Mouse (Mus musculus) kidney, adult 18-20 months (tissue): ENCODE results near the gene Srp54c.
A peak's percentile ranks its signal among the peaks of the same experiment; 100 is the strongest.
"Not testable (repeated sequence)": the region's sequence is repeated elsewhere in the genome, so short reads cannot be mapped to it uniquely, and the experiment has no call there.

Source experiments
- DNase-seq: peaks from one replicate; pipeline ENCODE4 v3.0.0; 2021

The Srp54c gene

DNA sequence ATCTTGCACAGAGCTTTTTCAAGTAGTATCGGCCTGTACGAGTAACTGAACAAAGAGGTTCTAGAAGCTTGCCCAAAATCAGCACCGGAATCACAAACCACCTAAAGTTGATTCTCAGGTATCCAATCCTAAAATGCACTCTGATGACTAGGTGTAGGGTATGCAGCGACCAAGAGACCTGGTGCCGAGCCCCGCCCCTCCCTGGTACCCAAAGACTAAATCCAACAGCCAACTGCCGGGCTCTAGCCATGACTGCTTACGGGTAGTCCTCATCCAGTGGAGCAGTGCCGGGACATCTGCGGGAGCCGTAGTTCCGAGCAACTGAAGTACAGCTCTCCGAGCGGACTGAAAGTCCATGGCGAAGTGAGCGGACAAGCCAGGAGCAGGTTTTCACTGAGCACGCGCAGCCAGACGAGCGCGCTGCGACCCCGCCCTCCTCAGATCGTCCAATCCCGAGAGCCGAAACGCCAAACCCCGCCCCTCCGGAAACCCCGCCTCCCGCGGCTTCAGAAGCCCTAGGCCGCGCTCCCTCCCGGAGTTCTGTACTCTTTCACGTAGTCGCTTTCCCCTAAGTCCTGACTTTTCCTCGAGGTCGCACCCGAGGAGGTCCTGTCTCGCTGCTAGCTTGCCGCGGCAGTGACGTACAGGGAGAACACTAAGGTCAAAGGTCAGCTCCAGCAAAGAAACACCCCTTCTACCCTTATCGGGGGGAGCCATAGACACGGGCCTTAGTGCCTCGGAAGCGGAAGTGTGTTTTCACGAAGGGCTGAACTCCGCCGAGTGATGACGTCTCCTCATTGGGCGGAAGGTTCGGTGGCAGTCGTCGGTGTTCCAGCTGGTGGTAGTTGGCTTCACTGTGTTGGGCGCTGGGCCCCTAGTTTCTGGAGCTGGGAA is at the start of gene Srp54c:
Gene Srp54c (plus strand): TSS at position 543 of the 894 bp plus-strand sequence.
- not testable (repeated sequence) for DNase-seq

DNA sequence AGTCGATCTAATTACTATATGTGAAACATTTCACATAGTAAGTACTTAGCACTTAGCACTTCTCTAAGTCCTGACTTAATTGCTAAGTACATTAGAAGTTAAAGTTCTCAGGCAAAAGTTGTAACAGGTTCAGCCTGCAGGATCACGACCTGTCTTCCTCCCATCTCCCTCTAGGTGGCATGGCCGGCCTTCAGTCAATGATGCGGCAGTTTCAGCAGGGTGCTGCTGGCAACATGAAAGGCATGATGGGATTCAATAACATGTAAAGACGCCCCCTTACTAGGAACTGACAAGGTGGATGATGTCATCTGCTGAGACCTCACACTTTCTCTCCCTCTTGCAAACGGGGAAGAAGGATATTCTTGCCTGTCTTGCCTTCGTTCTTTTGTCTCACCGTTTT is 42.3 kb upstream of the Srp54c start:
- DNase-seq, result not testable (repeated sequence)

DNA sequence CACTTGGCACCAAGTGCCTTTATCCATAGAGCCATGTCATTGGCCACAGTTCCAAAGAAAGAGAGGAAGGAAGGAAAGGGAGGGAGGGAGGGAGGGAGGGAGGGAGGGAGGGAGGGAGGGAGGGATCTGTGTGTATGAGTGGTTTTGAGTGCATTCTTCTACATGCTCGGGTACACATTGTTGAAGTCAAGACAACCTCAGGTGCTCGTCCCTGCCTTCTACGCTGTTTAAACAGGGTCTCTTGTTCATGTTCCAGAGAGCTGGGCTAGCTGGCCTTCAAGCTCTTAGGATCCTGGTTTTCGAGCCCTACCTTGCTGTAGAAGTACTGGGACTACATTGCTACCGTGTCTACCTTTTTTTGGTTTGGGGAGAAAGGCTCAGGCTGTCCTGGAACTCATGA is 40.8 kb upstream of the Srp54c start:
- not testable (repeated sequence) for DNase-seq

DNA sequence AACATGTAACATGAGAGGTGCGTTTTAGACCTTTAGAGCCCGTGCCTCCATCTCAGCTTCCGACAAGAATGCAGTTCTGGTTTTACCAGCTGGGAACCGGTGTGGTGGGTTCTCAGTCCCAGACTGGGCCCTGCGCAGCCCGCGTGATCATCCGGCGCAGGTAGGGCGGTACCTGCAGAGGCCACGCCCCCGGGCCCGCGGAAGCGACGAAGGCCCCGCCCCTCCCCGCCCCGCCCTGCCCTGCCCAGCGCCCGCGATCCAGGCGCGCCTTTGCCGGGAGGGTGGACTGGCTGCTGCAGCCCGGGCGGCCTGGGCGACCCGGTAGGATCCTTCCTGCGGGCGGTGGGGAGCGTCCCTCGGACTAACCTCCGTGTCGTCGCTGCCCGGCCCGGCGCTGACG is 30.7 kb upstream of the Srp54c start, which contains the start of gene 1700047I17Rik2:
Gene 1700047I17Rik2 (plus strand): TSS at position 287 of the 400 bp plus-strand sequence.
- not testable (repeated sequence) for DNase-seq

DNA sequence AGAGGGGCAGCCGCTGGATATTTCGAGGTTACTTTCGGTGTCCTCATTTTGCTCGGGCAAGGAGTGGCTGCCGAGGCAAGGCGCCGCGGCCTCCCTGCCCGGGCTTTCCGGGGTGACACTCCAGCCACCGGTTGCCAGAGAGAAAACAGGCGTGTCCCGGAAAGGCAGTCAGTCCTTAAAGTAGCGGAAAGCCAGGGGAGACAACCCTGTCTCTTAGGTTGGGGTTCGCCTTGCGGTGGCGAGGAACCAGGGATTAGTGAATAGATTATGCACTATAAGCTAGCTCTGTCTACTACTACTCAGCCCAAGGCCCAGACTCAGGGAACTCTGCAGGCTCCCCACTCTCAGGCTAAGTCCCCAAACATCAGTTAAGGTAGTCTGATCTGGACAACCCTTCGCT is 30.2 kb upstream of the Srp54c start:
- not testable (repeated sequence) for DNase-seq

DNA sequence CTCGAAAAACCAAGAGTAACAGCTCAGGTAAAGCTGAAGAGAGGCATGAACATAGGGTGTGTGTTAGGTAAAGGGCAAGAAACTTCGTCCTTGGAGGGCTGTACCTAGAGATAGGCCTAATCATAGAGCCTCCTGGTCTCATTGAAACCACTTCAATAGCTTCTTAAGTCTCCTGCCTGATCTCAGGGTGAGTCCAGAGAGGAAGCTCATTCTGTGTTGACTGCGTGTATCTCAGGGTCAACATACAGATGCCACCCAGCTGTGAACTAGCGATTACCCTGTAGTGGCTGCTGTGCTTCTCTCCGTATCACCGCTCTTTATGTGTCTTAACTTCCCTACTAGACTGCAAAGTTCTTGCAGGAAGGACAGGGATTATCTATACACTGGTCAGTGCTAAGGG is 17.0 kb upstream of the Srp54c start:
- not testable (repeated sequence) for DNase-seq

DNA sequence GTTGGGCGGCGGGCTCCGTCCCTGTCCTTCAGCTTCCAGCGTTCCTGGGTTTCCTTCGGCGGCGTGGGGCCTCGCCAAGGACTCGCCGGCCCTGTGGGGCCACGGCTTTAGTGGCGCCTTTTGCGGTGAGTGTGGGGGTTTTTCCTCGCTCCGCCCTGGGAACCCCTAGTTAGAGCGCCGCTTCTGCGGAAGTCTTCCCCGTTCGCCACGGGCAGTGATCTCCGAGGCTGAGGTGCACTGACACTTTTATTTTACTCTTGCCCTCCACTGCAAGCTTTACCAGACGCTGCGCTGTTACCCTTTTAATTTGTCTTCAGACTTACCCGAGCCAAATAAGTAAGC is 523 bp downstream of the Srp54c start:
- DNase-seq, result peak; percentile 2

DNA sequence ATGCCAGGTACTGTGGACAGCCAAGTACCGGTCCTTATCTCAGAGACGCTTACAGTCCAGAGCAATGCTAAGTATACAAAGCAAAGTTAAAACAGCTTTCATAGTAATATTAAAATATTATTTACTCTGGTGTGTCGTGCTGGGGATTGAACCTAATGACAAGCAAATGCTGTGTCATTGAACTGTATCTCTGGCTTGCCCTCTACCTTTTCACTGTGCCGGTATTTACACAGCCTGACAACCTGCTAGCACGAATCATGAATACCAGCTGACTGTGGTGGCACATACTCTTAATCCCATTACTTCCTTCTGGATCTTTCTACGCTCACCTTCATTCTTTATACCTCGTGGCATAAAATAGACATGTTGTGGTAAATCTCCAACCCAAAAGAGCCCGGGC is 12.3 kb downstream of the Srp54c start:
- DNase-seq, result not testable (repeated sequence)

DNA sequence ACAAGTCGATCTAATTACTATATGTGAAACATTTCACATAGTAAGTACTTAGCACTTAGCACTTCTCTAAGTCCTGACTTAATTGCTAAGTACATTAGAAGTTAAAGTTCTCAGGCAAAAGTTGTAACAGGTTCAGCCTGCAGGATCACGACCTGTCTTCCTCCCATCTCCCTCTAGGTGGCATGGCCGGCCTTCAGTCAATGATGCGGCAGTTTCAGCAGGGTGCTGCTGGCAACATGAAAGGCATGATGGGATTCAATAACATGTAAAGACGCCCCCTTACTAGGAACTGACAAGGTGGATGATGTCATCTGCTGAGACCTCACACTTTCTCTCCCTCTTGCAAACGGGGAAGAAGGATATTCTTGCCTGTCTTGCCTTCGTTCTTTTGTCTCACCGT is 32.0 kb downstream of the Srp54c start:
- not testable (repeated sequence) for DNase-seq

DNA sequence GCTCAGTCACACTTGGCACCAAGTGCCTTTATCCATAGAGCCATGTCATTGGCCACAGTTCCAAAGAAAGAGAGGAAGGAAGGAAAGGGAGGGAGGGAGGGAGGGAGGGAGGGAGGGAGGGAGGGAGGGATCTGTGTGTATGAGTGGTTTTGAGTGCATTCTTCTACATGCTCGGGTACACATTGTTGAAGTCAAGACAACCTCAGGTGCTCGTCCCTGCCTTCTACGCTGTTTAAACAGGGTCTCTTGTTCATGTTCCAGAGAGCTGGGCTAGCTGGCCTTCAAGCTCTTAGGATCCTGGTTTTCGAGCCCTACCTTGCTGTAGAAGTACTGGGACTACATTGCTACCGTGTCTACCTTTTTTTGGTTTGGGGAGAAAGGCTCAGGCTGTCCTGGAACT is 33.4 kb downstream of the Srp54c start:
- not testable (repeated sequence) for DNase-seq

DNA sequence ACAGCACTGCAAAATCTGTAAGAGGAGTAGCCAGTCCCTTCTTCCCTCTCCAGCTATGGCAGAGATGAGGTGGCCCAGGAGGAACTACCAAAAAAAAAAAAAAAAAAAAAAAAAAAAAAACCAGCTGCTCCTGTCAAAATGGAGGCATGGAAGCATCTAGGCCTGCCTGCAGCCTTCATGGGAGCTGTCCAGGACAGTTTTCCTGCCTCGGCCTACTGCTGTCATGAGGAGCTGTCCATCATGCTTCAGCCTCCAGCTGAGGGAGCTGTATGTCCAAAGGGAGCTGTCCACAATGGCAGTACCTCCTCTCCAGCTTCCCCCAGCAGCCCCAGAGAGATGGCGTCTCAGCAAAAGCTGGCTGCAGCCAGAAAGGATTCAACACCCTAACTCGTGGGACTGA is 42.3 kb downstream of the Srp54c start:
- no peak for DNase-seq

DNA sequence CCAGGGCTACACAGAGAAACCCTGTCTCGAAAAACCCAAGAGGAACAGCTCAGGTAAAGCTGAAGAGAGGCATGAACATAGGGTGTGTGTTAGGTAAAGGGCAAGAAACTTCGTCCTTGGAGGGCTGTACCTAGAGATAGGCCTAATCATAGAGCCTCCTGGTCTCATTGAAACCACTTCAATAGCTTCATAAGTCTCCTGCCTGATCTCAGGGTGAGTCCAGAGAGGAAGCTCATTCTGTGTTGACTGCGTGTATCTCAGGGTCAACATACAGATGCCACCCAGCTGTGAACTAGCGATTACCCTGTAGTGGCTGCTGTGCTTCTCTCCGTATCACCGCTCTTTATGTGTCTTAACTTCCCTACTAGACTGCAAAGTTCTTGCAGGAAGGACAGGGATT is 47.6 kb downstream of the Srp54c start:
- DNase-seq, result not testable (repeated sequence)

DNA sequence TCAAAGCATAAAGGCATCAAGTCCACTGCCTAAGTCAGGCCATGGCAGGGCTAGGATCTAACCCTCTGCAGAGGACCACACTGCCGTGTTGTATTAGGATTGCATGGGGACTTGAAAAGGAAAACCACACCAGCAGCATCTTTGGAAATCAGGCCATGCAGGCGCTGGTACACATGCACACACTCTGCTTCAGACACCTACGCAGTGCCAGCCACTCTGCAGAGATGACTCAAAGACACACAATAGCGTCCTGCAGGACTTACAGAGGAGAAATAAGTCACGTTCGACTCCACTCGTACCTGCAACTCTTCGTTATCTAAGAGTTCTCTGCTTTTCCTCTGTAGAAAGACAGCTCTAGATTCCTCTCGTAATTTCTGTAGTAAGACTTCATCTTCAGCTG is 68.1 kb downstream of the Srp54c start:
- DNase-seq, result no peak

DNA sequence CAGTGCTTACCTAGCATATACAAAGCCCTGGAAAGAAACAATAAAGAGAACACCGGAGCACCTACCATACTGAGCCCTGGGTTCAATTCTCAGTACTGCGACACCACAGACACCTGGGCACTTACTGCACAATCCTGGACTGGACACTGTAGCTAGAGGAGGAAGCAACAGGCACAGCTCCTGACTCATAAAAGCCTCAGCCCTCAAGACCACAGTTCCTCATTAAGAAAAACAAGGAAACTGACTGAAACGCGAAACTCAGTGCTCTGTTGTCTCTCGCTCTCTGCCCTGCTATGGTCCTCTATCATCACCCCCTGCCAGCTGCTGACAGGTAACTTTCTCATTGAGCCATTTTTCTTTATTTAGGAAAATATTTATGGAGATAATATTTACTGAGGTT is 69.4 kb downstream of the Srp54c start, which contains the start of gene 1110008L16Rik:
Gene 1110008L16Rik (plus strand): TSS at position 242 of the 400 bp plus-strand sequence.
- no peak for DNase-seq

DNA sequence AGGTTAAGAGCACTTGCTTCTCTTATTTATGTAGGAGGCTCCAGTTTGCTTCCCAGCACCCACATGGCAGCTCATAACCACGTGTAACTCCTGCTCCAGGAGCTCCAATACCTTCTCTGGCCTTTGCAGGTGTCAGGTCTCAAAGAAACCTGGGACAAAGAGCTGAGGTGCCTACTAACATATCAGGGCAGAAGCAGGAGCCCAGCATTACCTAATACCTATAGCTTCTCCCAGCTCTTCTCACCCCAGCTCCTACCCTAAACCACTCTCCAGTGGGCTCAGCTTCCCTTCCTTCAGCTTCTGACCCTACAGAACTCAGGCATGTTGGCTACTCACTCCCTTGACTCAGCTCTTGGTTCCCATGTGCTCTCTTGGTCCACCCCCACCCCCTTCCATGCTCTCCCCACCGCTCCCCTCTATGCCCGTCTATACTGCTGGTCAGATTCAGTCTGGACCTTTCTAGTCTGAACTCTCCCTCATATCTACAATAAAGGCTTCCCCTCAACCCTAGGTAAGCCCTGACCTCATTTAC is 70.9 kb downstream of the Srp54c start:
- no peak for DNase-seq

DNA sequence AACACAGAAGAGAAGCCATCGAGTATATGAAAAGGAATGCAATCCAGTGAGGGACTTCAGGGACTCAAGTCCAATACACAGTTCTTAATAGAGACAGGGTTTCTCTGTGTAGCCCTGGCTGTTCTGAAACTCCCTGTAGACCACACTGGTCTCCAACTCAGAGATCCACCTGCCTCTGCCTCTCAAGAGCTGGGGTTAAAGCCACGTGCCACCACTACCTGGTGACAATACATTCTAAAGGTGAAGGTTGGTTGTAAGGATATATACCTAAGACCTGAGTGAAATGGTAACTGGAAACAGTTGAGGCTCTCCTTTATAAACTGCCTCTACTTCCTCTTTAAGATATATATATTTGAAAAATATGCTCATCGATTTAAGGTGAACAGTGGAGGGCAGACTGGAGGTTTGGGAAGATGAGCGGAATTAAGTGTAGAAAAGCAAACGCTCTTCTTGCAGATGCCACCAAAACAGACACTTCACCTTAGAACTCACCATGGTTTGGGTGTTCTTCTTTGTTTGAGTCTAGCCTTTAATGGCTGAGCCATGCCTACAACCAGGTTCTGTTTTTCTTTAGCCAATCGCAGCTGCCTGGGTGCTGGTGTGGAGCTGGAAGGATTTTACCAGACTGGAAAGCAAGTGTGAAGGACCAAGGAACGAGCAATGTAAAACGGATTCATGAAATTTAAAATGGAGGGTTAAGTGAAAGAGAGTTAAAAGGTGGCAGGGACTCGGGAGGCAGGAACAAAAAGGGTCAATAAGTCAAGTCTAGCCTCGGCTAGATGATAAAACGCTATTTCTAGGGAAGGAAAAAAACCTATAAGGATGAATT is 71.7 kb downstream of the Srp54c start:
- no peak for DNase-seq

DNA sequence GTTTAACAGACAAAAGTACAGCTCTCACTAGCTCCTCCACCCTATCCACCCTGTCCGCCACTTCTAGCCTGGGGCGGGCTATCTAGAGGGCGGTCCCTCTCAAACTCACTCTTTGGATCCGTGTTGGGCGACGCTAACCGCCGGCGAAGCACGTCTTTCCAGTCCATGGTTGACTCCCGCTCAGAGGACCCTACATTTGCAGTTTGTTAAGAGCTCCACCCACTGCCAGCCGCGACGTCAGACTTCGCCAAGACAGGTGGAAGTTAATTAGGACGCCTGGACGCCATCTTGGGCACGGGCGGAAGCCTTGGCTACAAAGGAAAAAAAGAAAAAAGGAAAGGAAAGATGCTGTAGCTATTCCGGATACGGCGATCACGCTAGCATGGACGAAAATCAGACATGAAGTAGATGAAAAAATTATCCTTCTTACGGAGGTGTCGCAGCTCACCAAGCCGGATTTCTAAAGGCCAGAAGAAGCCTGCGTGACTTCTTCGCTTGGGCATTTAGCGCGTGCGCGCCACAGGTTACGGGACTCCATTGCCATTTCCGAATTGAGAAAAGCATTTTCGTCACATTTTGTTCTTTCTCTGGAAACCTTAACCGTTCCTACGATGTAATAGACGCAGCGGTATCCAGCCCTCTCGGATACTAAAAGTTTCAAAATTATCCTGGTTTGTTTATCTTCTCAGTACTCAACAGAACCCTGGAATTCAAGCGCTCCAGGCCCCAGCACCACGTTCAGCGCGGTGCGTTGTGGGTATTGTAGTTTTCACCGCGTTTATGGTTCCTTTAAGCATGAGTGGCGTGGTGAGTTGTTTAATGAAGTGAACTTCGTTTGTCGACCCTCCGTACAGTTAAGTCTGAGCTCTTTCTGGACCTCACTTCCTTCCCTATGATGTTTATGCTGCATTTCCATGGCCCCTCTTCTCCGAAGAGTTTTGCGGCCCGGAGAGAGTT is 72.8 kb downstream of the Srp54c start, which contains the start of gene Ppp2r3c:
Gene Ppp2r3c (minus strand): TSS at position 514 of the 957 bp plus-strand sequence.
- peak; percentile 95 for DNase-seq

DNA sequence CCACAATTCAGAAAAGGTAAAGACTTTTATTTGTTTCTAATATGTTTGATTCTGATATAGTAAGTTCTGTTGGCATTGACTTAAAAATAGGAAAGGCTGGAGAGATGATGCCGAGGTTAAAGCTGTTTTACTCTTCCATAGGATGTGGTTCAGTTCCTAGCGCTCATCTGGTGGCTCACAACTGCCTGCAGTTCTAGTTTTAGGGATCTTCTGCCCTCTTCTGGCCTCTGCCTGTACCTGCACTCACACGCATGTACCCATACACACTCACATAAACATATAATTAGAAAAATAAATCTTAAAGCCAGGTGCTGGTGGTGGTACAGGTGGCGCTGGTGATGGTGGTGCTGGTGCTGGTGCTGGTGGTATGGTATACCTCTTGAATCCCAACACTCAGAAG is 76.4 kb downstream of the Srp54c start:
- DNase-seq, result no peak

DNA sequence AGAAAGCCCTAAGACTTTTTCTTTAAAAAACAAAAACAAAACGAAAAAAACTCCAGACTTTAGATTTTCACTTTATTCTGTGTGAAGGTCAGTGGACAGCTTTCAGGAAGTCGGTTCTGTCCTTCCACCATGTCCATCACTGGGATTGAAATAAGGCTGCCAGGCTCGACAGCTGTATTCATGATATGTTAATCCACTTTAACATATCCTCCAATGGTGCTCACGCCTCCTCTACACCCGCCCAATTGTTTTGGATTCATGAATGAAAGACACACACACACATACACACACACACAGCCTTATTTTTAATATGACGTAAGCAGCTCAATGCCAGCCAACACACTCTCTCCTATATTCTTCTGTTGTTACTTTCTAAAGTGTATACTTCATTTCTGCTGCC is 77.6 kb downstream of the Srp54c start:
- DNase-seq, result no peak

DNA sequence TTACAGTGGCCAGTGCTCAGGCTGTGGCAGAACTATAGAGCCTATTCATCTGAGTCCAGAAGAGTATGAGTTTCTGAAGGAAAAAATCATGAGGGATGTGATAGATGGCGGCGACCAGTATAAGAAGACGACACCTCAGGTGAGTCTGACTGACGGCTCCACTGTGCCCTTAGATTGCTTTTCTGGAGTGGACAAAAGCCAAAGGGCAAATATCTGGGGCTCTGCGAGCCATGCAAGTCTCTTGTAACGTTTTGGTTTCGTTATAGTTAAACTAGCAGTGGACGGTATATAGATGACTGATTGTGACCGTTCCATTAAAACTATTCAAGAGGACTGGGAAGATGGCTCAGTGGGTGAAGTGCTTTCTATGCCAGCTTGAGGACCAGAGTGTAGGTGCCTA is 78.8 kb downstream of the Srp54c start:
- DNase-seq, result peak; percentile 24

DNA sequence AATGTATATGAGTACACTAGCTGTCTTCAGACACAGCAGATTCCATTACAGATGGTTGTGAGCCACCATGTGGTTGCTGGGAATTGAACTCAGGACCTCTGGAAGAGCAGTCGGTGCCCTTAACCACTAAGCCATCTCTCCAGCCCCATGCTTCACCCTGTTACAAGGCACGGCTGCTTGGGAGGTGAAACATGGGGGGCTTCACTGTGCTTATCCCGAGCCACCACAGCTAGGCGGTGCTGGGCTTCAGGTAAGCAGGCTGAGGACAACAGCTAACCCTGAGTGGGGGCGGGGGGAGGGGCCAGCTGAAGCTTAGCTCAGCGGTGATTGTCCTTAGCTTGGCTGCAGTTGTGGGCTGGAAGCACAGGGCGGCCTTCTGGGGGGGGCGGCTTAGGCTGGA is 79.5 kb downstream of the Srp54c start:
- no peak for DNase-seq

DNA sequence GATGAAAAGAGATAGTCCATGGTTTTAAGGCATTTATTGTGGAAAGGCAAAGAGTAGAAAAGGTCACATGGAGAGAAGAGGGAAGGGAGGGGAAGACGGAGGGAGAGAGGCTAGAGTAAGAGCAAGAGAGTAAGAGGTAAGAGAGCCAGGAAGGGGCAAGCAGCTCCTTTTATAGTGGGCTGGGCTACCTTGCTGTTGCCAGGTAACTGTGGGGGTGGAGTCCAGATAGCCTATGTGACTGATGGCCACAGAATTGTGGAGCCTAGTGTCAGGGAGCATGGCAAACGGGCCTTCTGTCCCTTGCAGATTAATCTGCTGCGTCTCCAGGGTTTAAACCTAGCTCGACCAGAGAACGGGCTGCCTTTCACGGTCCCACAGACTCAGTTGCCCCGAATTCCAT is 81.9 kb downstream of the Srp54c start:
- DNase-seq, result no peak
